Mouse (Mus musculus): Measurements from ENCODE around the gene Itgb6. TPM values are rescaled to one million over a fixed set of nuclear protein-coding genes. Genes with fewer than 3 reads are reported as not detected.

Itgb6 gene
- 0.31 and 0.84 TPM in 2 replicates for polyA plus RNA-seq (2015; fragmentation: Nextera tagmentation; extraction: Ambion mirVana)

DNA sequence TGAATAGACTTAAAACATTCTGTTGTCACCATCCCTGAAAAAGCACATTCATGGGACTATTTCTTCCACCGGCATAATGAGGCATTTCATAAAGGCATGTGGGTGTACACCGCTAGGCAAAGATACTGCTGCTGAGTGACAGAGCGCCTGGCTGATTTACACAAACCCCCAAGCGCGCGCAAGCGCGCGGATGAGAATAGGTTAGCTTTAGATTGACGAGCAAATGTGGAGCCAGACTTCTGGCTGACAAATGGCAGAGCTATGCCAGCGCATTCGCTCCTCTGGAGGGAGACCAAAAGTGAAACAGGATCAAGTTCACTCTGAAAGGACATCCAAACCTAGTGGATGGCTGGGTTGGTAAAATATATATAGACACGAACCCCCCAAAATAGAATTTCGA is at the start of gene Itgb6:
TSS of gene Itgb6 (minus strand) at position 130 of the 400 bp plus-strand sequence.
- H3K4me1 ChIP-seq: 0 out of 2 replicates have a peak, but pooled peaks cover 7% of the 10 kb centered on the region
- ATAC-seq (ENCODE audit: low FRiP score): 0 out of 2 replicates have a peak, but pooled peaks have one; percentile 47
- no peaks in the 10 kb centered on the region for H3K36me3 ChIP-seq
- H3K4me2 ChIP-seq: peak within 1 kb of the TSS; percentile 26
- H3K27ac ChIP-seq (replicated peaks): 0 out of 2 replicates have a peak within 1 kb of the TSS, but pooled peaks have one; percentile 6
- H3K9me3 ChIP-seq (replicated peaks): no peaks in the 10 kb centered on the region
- no peak within 1 kb of the TSS for H3K4me3 ChIP-seq (replicated peaks)
- no peaks in the 10 kb centered on the region for H3K27me3 ChIP-seq (replicated peaks)
- WGBS: 53% methylated on average over 14 of the region's 14 CpGs
- no peak within 1 kb of the TSS for H3K9ac ChIP-seq (replicated peaks)

- Histone ChIP-seq H3K9me3 (replicated peaks) (peaks cover 4% of the 10 kb centered on the region; the same call in 1 of the 2 replicates), H3K4me2 (no peak overlapping the region), H3K27ac (replicated peaks) (0 out of 2 replicates have a peak overlapping the region, but pooled peaks have one; percentile 19), H3K4me3 (replicated peaks) (no peak overlapping the region), H3K4me1 (peaks cover 10% of the 10 kb centered on the region; the same call in 1 of the 2 replicates), H3K9ac (replicated peaks) (no peak overlapping the region), H3K36me3 (peaks cover 19% of the 10 kb centered on the region), H3K27me3 (replicated peaks) (no peaks in the 10 kb centered on the region)
- no peak for ATAC-seq (ENCODE audit: low FRiP score)
- 18% methylated on average over 8 of the region's 8 CpGs for WGBS
These were observed 44.0 kb upstream of the Itgb6 start for GRCm38 (mm10) chr2:60766420-60766819.

GRCm38 (mm10) chr2:60756218-60756617 is 33.8 kb upstream of the Itgb6 start:
- H3K4me2 ChIP-seq: no peak overlapping the region
- no peak overlapping the region for H3K9ac ChIP-seq (replicated peaks)
- no peak for ATAC-seq (ENCODE audit: low FRiP score)
- H3K4me3 ChIP-seq (replicated peaks): no peak overlapping the region
- H3K27me3 ChIP-seq (replicated peaks): no peaks in the 10 kb centered on the region
- no peaks in the 10 kb centered on the region for H3K9me3 ChIP-seq (replicated peaks)
- 0 out of 2 replicates have a peak overlapping the region, but pooled peaks have one; percentile 1 for H3K27ac ChIP-seq (replicated peaks)
- 76% methylated on average over 9 of the region's 9 CpGs for WGBS
- no peaks in the 10 kb centered on the region for H3K4me1 ChIP-seq
- peaks cover 28% of the 10 kb centered on the region for H3K36me3 ChIP-seq

- Histone ChIP-seq H3K4me1 (no peaks in the 10 kb centered on the region), H3K9me3 (replicated peaks) (no peaks in the 10 kb centered on the region), H3K27ac (replicated peaks) (no peak overlapping the region), H3K36me3 (peaks cover 28% of the 10 kb centered on the region), H3K4me2 (no peak overlapping the region), H3K9ac (replicated peaks) (no peak overlapping the region), H3K4me3 (replicated peaks) (no peak overlapping the region), H3K27me3 (replicated peaks) (no peaks in the 10 kb centered on the region)
- no peak for ATAC-seq (ENCODE audit: low FRiP score)
- WGBS: 97% methylated on average over 7 of the region's 7 CpGs
These were observed 32.7 kb upstream of the Itgb6 start for GRCm38 (mm10) chr2:60755101-60755500.

DNA sequence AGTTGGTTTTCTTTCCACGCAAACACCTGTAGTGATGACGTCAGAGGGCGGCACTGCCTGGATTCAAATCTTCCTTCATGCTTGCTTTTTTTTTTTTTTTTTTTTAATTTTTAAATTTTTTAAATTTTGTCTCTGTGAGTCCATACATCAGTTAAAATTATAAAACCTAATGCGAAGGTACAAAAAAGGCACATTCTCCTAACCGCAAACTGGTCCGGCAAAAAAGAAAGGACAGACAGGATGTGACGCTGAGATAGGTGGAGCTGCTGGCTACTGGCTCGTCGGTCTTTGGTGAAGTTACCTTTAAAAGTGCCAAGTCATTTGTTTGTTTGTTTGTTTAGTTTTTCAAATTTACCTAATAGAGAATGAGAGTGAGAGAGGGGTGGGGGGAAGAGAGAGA is 28.8 kb upstream of the Itgb6 start:
- Histone ChIP-seq H3K9ac (replicated peaks) (no peak overlapping the region), H3K9me3 (replicated peaks) (no peaks in the 10 kb centered on the region), H3K27me3 (replicated peaks) (no peaks in the 10 kb centered on the region), H3K4me2 (no peak overlapping the region), H3K4me1 (no peaks in the 10 kb centered on the region), H3K4me3 (replicated peaks) (no peak overlapping the region), H3K27ac (replicated peaks) (no peak overlapping the region), H3K36me3 (peaks cover 22% of the 10 kb centered on the region)
- no peak for ATAC-seq (ENCODE audit: low FRiP score)
- 95% methylated on average over 9 of the region's 9 CpGs for WGBS

- no peaks in the 10 kb centered on the region for H3K4me1 ChIP-seq
- no peak overlapping the region for H3K4me2 ChIP-seq
- no peak for ATAC-seq (ENCODE audit: low FRiP score)
- no peaks in the 10 kb centered on the region for H3K9me3 ChIP-seq (replicated peaks)
- WGBS: 95% methylated on average over 3 of the region's 3 CpGs
- H3K9ac ChIP-seq (replicated peaks): no peak overlapping the region
- H3K4me3 ChIP-seq (replicated peaks): no peak overlapping the region
- peaks cover 15% of the 10 kb centered on the region for H3K36me3 ChIP-seq
- no peak overlapping the region for H3K27ac ChIP-seq (replicated peaks)
- H3K27me3 ChIP-seq (replicated peaks): no peaks in the 10 kb centered on the region
These were observed 28.1 kb upstream of the Itgb6 start for GRCm38 (mm10) chr2:60750591-60750990.

- no peaks in the 10 kb centered on the region for H3K4me1 ChIP-seq
- ATAC-seq (ENCODE audit: low FRiP score): no peak
- WGBS: 98% methylated on average over 1 of the region's 1 CpGs
- no peak overlapping the region for H3K27ac ChIP-seq (replicated peaks)
- H3K9me3 ChIP-seq (replicated peaks): no peaks in the 10 kb centered on the region
- no peak overlapping the region for H3K9ac ChIP-seq (replicated peaks)
- H3K4me2 ChIP-seq: no peak overlapping the region
- H3K36me3 ChIP-seq: peaks cover 7% of the 10 kb centered on the region
- no peak overlapping the region for H3K4me3 ChIP-seq (replicated peaks)
- H3K27me3 ChIP-seq (replicated peaks): no peaks in the 10 kb centered on the region
These were observed 26.1 kb upstream of the Itgb6 start for GRCm38 (mm10) chr2:60748585-60748984.

DNA sequence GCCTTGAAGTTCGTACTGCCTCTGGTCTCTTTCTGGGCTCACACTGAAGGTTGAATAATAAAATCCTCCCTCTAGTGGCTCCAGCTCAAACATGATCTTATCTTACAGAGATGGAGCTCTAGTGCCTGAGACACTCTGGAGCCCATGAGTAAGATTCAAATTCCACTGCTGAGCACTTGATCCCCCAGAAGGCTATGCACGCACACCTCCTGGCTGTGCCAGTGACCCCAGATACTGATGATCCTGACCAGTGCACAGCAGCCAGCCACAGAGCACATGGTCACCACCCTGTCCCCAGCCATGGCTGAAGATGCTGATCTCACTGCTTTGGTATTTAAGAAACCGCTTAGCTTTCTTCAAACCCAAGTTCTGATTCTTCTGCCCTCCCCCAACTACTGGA is 25.1 kb upstream of the Itgb6 start:
- Histone ChIP-seq H3K27me3 (replicated peaks) (no peaks in the 10 kb centered on the region), H3K4me3 (replicated peaks) (no peak overlapping the region), H3K4me2 (no peak overlapping the region), H3K4me1 (no peaks in the 10 kb centered on the region), H3K36me3 (no peaks in the 10 kb centered on the region; the same call in 1 of the 2 replicates), H3K9ac (replicated peaks) (no peak overlapping the region), H3K9me3 (replicated peaks) (no peaks in the 10 kb centered on the region), H3K27ac (replicated peaks) (no peak overlapping the region)
- WGBS: 82% methylated on average over 3 of the region's 3 CpGs
- no peak for ATAC-seq (ENCODE audit: low FRiP score)

- H3K9ac ChIP-seq (replicated peaks): no peak overlapping the region
- H3K4me1 ChIP-seq: no peaks in the 10 kb centered on the region
- H3K4me3 ChIP-seq (replicated peaks): no peak overlapping the region
- H3K27ac ChIP-seq (replicated peaks): no peak overlapping the region
- no peak for ATAC-seq (ENCODE audit: low FRiP score)
- no peak overlapping the region for H3K4me2 ChIP-seq
- no peaks in the 10 kb centered on the region for H3K9me3 ChIP-seq (replicated peaks)
- H3K36me3 ChIP-seq: no peaks in the 10 kb centered on the region; the same call in 1 of the 2 replicates
- H3K27me3 ChIP-seq (replicated peaks): no peaks in the 10 kb centered on the region
- WGBS: 59% methylated on average over 3 of the region's 3 CpGs
These were observed 22.2 kb upstream of the Itgb6 start for GRCm38 (mm10) chr2:60744674-60745073.

DNA sequence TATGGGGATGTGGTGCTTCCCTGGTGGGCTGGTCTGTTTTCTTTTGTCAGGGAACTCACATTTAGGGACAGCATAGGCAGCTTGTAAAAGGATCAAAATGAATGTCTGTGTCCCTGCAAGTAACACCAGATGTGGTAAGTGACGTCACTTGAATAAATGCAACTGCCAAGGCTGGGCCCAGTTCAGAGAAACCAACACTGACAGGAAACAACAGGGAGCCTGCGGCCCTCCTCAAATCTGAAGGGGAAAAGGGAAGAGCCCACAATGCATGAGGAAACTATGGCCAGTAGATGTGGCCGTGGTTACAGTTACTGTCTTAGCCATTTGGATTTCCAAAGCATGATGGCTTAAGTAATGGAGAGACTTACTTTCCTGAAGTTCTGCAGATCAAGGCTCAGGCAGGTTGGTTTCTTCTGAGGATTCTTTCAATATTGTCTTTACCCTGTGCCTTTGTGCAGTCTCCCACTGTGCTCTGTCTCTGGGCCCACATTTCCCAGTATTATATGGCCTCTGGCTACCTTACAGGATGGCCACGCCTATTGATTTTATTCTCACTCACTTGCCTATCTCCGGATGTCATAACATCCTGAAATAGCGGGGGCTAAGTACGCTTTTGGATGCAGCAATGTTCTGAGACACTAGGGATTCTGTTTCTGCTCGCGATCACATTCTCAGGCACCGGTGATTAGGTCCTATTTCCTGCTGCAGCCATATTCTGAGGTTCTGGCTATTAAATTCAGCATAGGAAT is 17.1 kb upstream of the Itgb6 start:
- WGBS: 81% methylated on average over 10 of the region's 10 CpGs
- H3K4me3 ChIP-seq (replicated peaks): no peak overlapping the region
- no peaks in the 10 kb centered on the region for H3K27me3 ChIP-seq (replicated peaks)
- H3K4me2 ChIP-seq: no peak overlapping the region
- no peak overlapping the region; the same call in 1 of the 2 replicates for H3K27ac ChIP-seq (replicated peaks)
- no peaks in the 10 kb centered on the region for H3K9me3 ChIP-seq (replicated peaks)
- ATAC-seq (ENCODE audit: low FRiP score): no peak
- H3K9ac ChIP-seq (replicated peaks): no peak overlapping the region
- no peaks in the 10 kb centered on the region for H3K36me3 ChIP-seq
- H3K4me1 ChIP-seq: no peaks in the 10 kb centered on the region

GRCm38 (mm10) chr2:60730929-60731328 is 8.5 kb upstream of the Itgb6 start:
- no peak for ATAC-seq (ENCODE audit: low FRiP score)
- Histone ChIP-seq H3K4me3 (replicated peaks) (no peak overlapping the region), H3K9me3 (replicated peaks) (no peaks in the 10 kb centered on the region), H3K9ac (replicated peaks) (no peak overlapping the region), H3K27ac (replicated peaks) (no peak overlapping the region), H3K27me3 (replicated peaks) (no peaks in the 10 kb centered on the region), H3K4me1 (peaks cover 4% of the 10 kb centered on the region), H3K36me3 (no peaks in the 10 kb centered on the region), H3K4me2 (no peak overlapping the region)
- WGBS: 61% methylated on average over 6 of the region's 6 CpGs

GRCm38 (mm10) chr2:60730024-60730423 is 7.6 kb upstream of the Itgb6 start:
- no peak for ATAC-seq (ENCODE audit: low FRiP score)

More at GRCm38 (mm10) chr2:60730024-60730423, 7.6 kb upstream of the Itgb6 start:
- H3K9me3 ChIP-seq (replicated peaks): no peaks in the 10 kb centered on the region
- H3K4me1 ChIP-seq: peaks cover 4% of the 10 kb centered on the region
- WGBS: 21% methylated on average over 3 of the region's 3 CpGs
- H3K4me2 ChIP-seq: no peak overlapping the region
- H3K9ac ChIP-seq (replicated peaks): no peak overlapping the region
- no peak overlapping the region for H3K4me3 ChIP-seq (replicated peaks)
- no peak overlapping the region for H3K27ac ChIP-seq (replicated peaks)
- no peaks in the 10 kb centered on the region for H3K36me3 ChIP-seq
- H3K27me3 ChIP-seq (replicated peaks): no peaks in the 10 kb centered on the region

Measured in neural tube, embryonic 15.5 days (tissue).